Mouse (Mus musculus) lung, postnatal 0 days (tissue): Measurements from ENCODE around the gene Tmprss11e. TPM values are rescaled to one million over a fixed set of nuclear protein-coding genes. Genes with fewer than 3 reads are reported as not detected.

Experiments
- ATAC-seq: fragments of 200-750 bp; cut with Nextera tagmentation; 2 replicates; pipeline ENCODE4 v1.8.0; 2017; ENCODE audit warnings: moderate library complexity
- DNase-seq: peaks from one replicate; pipeline ENCODE4 v3.0.0-alpha.2; 2016; ENCODE audit warnings: low spot score
- H3K27ac ChIP-seq: fragments of 300-500 bp; sonication (generic); 2 replicates; pipeline ENCODE4 v1.5.1; 2014; ENCODE audit warnings: antibody characterized with exemption, mild to moderate bottlenecking, low read length, mixed read lengths
- H3K27me3 ChIP-seq: fragments of 300-500 bp; sonication (generic); replicated peaks from 2 replicates; pipeline ENCODE4 v1.6.1; 2014; ENCODE audit warnings: low read length, mixed read lengths; ENCODE audit not compliant: insufficient read depth
- H3K36me3 ChIP-seq: fragments of 300-500 bp; sonication (generic); 2 replicates; pipeline ENCODE4 v1.6.1; 2014; ENCODE audit warnings: low read length, mixed read lengths; ENCODE audit not compliant: insufficient read depth
- H3K4me1 ChIP-seq: fragments of 300-500 bp; sonication (generic); 2 replicates; pipeline ENCODE4 v1.6.1; 2014; ENCODE audit warnings: antibody characterized with exemption, low read depth, low read length, mixed read lengths; ENCODE audit not compliant: insufficient read depth
- H3K4me2 ChIP-seq: fragments of 300-500 bp; sonication (generic); replicated peaks from 2 replicates; pipeline ENCODE4 v1.6.1; 2014; ENCODE audit warnings: low read depth, mild to moderate bottlenecking, low read length, moderate library complexity, mixed read lengths
- H3K4me3 ChIP-seq: fragments of 300-500 bp; sonication (generic); 2 replicates; pipeline ENCODE4 v1.5.1; 2014; ENCODE audit warnings: low read depth, low read length
- H3K9ac ChIP-seq: fragments of 300-500 bp; sonication (generic); replicated peaks from 2 replicates; pipeline ENCODE4 v1.6.1; 2014; ENCODE audit warnings: low read depth, mild to moderate bottlenecking
- H3K9me3 ChIP-seq: fragments of 300-500 bp; sonication (generic); 2 replicates; pipeline ENCODE4 v1.6.1; 2016; ENCODE audit warnings: low read length, mixed read lengths
- CTCF ChIP-seq: IDR thresholded peaks from 2 replicates; pipeline ENCODE4 v1.5.1; 2016; ENCODE audit warnings: antibody characterized with exemption, mild to moderate bottlenecking
- EP300 ChIP-seq: IDR thresholded peaks from 2 replicates; pipeline ENCODE4 v1.6.1; 2016; ENCODE audit warnings: antibody characterized with exemption, mild to moderate bottlenecking, control low read depth
- WGBS: fragments of 180-500 bp; shearing (Covaris S2); extraction: QIAGEN DNeasy Blood & Tissue Kit; methylation state at CpG from one replicate; pipeline ENCODE4 v1.1.7; 2014; 5-methylcytosine and 5-hydroxymethylcytosine counted together
- polyA plus RNA-seq: library from polyadenylated mRNA; unstranded; fragments of >200 nt; fragmentation: Nextera tagmentation; extraction: Ambion mirVana; gene quantifications from 2 replicates; pipeline ENCODE4 v1.2.1, GENCODE M21; 2015

Tmprss11e gene
- polyA plus RNA-seq, 1 experiment from 2014 or later = not detected

- Histone ChIP-seq H3K27ac (no peak overlapping the region), H3K36me3 (no peaks in the 10 kb centered on the region), H3K4me2 (no peak overlapping the region), H3K9me3 (no peaks in the 10 kb centered on the region), H3K4me3 (no peak overlapping the region), H3K9ac (no peak overlapping the region), H3K27me3 (no peaks in the 10 kb centered on the region), H3K4me1 (no peaks in the 10 kb centered on the region)
- ATAC-seq = no peak
- 47% methylated on average over 4 of the region's 4 CpGs for WGBS
- DNase-seq = peak; percentile 6
- TF ChIP-seq EP300 = no peak
- peak; percentile 58 for TF ChIP-seq CTCF
Observed at GRCm38 (mm10) chr5:86684667-86685066, 60.9 kb downstream of the Tmprss11e start.

- H3K36me3 ChIP-seq = no peaks in the 10 kb centered on the region
- WGBS = 60% methylated on average over 5 of the region's 5 CpGs
Observed at GRCm38 (mm10) chr5:86676262-86676661, 69.4 kb downstream of the Tmprss11e start, which contains the start of gene Tmprss11b. Tmprss11b (minus strand) TSS chr5:86676362.

More at GRCm38 (mm10) chr5:86676262-86676661, 69.4 kb downstream of the Tmprss11e start, which contains the start of gene Tmprss11b:
- Histone ChIP-seq H3K9ac (no peak within 1 kb of the TSS), H3K4me3 (no peak within 1 kb of the TSS), H3K27ac (no peak within 1 kb of the TSS), H3K27me3 (no peaks in the 10 kb centered on the region), H3K4me1 (no peaks in the 10 kb centered on the region), H3K9me3 (no peaks in the 10 kb centered on the region), H3K4me2 (no peak within 1 kb of the TSS)
- no peak for ATAC-seq
- no peak for DNase-seq
- TF ChIP-seq EP300 = no peak
- TF ChIP-seq CTCF = no peak

Other genes with a start within 250 kb of the Tmprss11e start
- gene Tmprss11g, start 227.2 kb downstream of the Tmprss11e start, polyA plus RNA-seq = not detected in 2 replicates
- gene Tmprss11f, start 113.4 kb downstream of the Tmprss11e start, polyA plus RNA-seq = not detected in 2 replicates
- gene Tmprss11b, start 69.5 kb downstream of the Tmprss11e start, polyA plus RNA-seq = not detected in 2 replicates
- 26.1 and 29.1 TPM in 2 replicates for gene Ythdc1, start 58.4 kb upstream of the Tmprss11e start, polyA plus RNA-seq
- gene Ugt2b34, start 161.1 kb upstream of the Tmprss11e start, polyA plus RNA-seq = 0.08 TPM in 1 of 2 replicates, not detected in the other
- not detected in 2 replicates for gene Ugt2b1, start 180.7 kb upstream of the Tmprss11e start, polyA plus RNA-seq